Mouse (Mus musculus) lung, embryonic 15.5 days (tissue): Measurements from ENCODE around the gene Cdc42bpg. TPM values are rescaled to one million over a fixed set of nuclear protein-coding genes. Genes with fewer than 3 reads are reported as not detected.
A peak's percentile ranks its signal among the peaks of the same experiment; 100 is the strongest.

Source experiments
- ATAC-seq: fragments of 200-750 bp; cut with Nextera tagmentation; 2 replicates; pipeline ENCODE4 v1.8.0; 2017; ENCODE audit warnings: moderate number of reproducible peaks, borderline replicate concordance; ENCODE audit not compliant: low FRiP score, low TSS enrichment; ENCODE audit errors: extremely low read depth
- H3K27ac ChIP-seq: fragments of 300-500 bp; sonication (generic); 2 replicates; pipeline ENCODE4 v1.5.1; 2015; ENCODE audit warnings: moderate library complexity, mild to moderate bottlenecking, inconsistent platforms
- H3K27me3 ChIP-seq: fragments of 300-500 bp; sonication (generic); 2 replicates; pipeline ENCODE4 v1.6.1; 2015; ENCODE audit warnings: inconsistent platforms
- H3K36me3 ChIP-seq: fragments of 300-500 bp; sonication (generic); 2 replicates; pipeline ENCODE4 v1.6.1; 2015; ENCODE audit warnings: inconsistent platforms
- H3K4me1 ChIP-seq: fragments of 300-500 bp; sonication (generic); 2 replicates; pipeline ENCODE4 v1.6.1; 2015; ENCODE audit warnings: inconsistent platforms
- H3K4me2 ChIP-seq: fragments of 300-500 bp; sonication (generic); 2 replicates; pipeline ENCODE4 v1.6.1; 2015; ENCODE audit warnings: inconsistent platforms, mild to moderate bottlenecking, moderate library complexity
- H3K4me3 ChIP-seq: fragments of 300-500 bp; sonication (generic); 2 replicates; pipeline ENCODE4 v1.5.1; 2015; ENCODE audit warnings: mild to moderate bottlenecking, inconsistent platforms
- H3K9ac ChIP-seq: fragments of 300-500 bp; sonication (generic); 2 replicates; pipeline ENCODE4 v1.6.1; 2015; ENCODE audit warnings: inconsistent platforms
- H3K9me3 ChIP-seq: fragments of 300-500 bp; sonication (generic); 2 replicates; pipeline ENCODE4 v1.6.1; 2016; ENCODE audit warnings: inconsistent platforms
- WGBS: fragments of 180-500 bp; shearing (Covaris S2); methylation state at CpG from one replicate; pipeline ENCODE4 v1.1.7; 2015; 5-methylcytosine and 5-hydroxymethylcytosine counted together
- polyA plus RNA-seq: library from polyadenylated mRNA; unstranded; fragments of >200 nt; fragmentation: Nextera tagmentation; extraction: Ambion mirVana; gene quantifications from 2 replicates; pipeline ENCODE4 v1.2.1, GENCODE M21; 2015

Gene Cdc42bpg
- polyA plus RNA-seq, 1 experiment from 2014 or later = 0.92 TPM

DNA sequence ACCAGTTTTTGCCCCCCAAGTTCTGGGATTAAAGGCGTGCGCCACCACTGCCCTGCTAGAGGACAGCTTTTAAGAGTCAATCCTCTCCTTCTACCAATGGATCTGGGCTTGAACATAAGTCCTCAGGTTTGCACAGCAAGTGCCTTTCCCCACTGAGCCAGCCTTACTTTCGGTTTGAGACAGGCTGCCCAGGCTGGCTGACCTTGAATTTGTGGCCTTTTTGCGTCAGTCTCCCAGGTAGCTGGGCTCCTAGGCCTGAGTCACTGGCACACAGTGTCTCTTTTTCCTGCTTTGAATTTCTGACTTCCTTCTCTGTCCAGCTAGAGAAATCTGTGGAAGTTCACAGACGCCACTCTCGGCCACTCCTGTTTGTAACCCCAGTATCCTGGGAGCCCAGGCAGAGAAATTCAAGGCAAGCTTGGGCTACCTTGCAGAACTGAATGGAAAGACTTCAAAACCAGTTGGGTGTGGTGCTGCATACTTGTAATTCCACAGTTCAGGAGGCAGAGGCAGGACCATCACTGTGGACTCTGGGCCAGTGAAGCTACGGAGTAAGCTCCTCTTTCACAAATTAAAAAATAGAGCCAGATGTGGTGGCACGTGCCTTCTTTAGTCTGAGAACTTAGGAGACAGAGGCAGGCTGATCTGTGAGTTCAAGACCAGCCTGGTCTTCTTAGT is 36.3 kb upstream of the Cdc42bpg start:
- Histone ChIP-seq H3K36me3 (no peaks in the 10 kb centered on the region), H3K27me3 (no peaks in the 10 kb centered on the region), H3K4me1 (peaks cover 3% of the 10 kb centered on the region; the same call in 1 of the 2 replicates), H3K9ac (no peak overlapping the region), H3K27ac (no peak overlapping the region), H3K9me3 (no peaks in the 10 kb centered on the region), H3K4me2 (no peak overlapping the region), H3K4me3 (no peak overlapping the region)
- 88% methylated on average over 8 of the region's 8 CpGs for WGBS
- ATAC-seq = no peak

- H3K36me3 ChIP-seq = no peaks in the 10 kb centered on the region
- H3K9ac ChIP-seq = no peak overlapping the region
- no peak for ATAC-seq
- no peak overlapping the region for H3K27ac ChIP-seq
- H3K4me1 ChIP-seq = peaks cover 8% of the 10 kb centered on the region
- no peak overlapping the region for H3K4me3 ChIP-seq
- no peaks in the 10 kb centered on the region for H3K27me3 ChIP-seq
- H3K4me2 ChIP-seq = no peak overlapping the region
- WGBS = 50% methylated on average over 9 of the region's 9 CpGs
- no peaks in the 10 kb centered on the region for H3K9me3 ChIP-seq
Observed at GRCm38 (mm10) chr19:6270661-6271060, 35.6 kb upstream of the Cdc42bpg start.

- H3K4me3 ChIP-seq = no peak overlapping the region
- no peak overlapping the region for H3K4me2 ChIP-seq
- H3K9ac ChIP-seq = no peak overlapping the region
- no peak for ATAC-seq
- no peaks in the 10 kb centered on the region for H3K36me3 ChIP-seq
- 20% methylated on average over 8 of the region's 8 CpGs for WGBS
- no peak overlapping the region for H3K27ac ChIP-seq
- no peaks in the 10 kb centered on the region for H3K9me3 ChIP-seq
- no peaks in the 10 kb centered on the region for H3K27me3 ChIP-seq
- peaks cover 14% of the 10 kb centered on the region for H3K4me1 ChIP-seq
Observed at GRCm38 (mm10) chr19:6271206-6271605, 35.0 kb upstream of the Cdc42bpg start.

GRCm38 (mm10) chr19:6272053-6272452 is 34.2 kb upstream of the Cdc42bpg start:
- ATAC-seq = no peak
- H3K27ac ChIP-seq = no peak overlapping the region
- WGBS = 53% methylated on average over 7 of the region's 7 CpGs
- H3K36me3 ChIP-seq = no peaks in the 10 kb centered on the region
- no peak overlapping the region for H3K4me2 ChIP-seq
- H3K9ac ChIP-seq = no peak overlapping the region
- H3K9me3 ChIP-seq = no peaks in the 10 kb centered on the region
- H3K27me3 ChIP-seq = no peaks in the 10 kb centered on the region
- peaks cover 14% of the 10 kb centered on the region for H3K4me1 ChIP-seq
- H3K4me3 ChIP-seq = no peak overlapping the region

GRCm38 (mm10) chr19:6272738-6273137 is 33.5 kb upstream of the Cdc42bpg start:
- Histone ChIP-seq H3K27ac (no peak overlapping the region), H3K9ac (no peak overlapping the region), H3K4me2 (no peak overlapping the region), H3K4me1 (peaks cover 17% of the 10 kb centered on the region), H3K4me3 (no peak overlapping the region), H3K36me3 (no peaks in the 10 kb centered on the region), H3K27me3 (no peaks in the 10 kb centered on the region), H3K9me3 (no peaks in the 10 kb centered on the region)
- WGBS = 75% methylated on average over 4 of the region's 4 CpGs
- no peak for ATAC-seq

GRCm38 (mm10) chr19:6273592-6273991 is 32.7 kb upstream of the Cdc42bpg start:
- H3K4me3 ChIP-seq = no peak overlapping the region
- H3K36me3 ChIP-seq = no peaks in the 10 kb centered on the region
- WGBS = 78% methylated on average over 4 of the region's 4 CpGs
- no peaks in the 10 kb centered on the region for H3K27me3 ChIP-seq
- no peak overlapping the region for H3K9ac ChIP-seq
- no peak overlapping the region for H3K27ac ChIP-seq
- H3K4me1 ChIP-seq = peaks cover 23% of the 10 kb centered on the region
- no peak overlapping the region for H3K4me2 ChIP-seq
- no peaks in the 10 kb centered on the region for H3K9me3 ChIP-seq
- no peak for ATAC-seq

DNA sequence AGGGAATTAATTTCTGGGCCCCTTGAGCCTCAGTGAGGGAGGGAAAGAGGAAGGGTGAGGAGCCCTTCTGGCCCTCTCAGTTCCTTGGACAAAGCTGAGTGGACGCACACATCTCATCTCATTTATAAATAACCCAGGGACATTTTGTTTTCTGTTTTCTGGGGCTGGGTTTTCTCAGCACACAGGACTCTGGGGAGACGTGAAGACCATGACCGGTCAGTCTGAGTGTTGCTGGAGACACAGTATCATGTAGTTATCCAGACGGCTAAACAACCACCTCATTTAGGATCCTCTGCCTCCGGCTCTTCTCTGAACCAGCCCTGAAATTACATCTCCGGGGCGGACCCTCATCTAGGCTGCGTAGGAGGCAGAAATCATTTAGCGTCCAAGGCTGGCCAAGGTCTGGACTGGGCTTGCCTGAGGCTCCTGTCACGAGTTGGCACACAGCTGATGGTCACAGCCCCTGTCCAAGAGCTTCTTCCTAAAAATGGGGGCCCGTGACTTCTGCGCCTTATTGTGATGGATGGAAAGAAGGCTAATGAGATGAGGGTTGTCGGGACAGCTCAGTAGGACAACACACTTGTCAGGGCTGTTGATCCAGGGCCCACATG is 32.2 kb upstream of the Cdc42bpg start:
- peaks cover 28% of the 10 kb centered on the region for H3K4me1 ChIP-seq
- no peak overlapping the region for H3K9ac ChIP-seq
- no peaks in the 10 kb centered on the region for H3K36me3 ChIP-seq
- no peaks in the 10 kb centered on the region for H3K27me3 ChIP-seq
- no peak overlapping the region for H3K4me2 ChIP-seq
- H3K27ac ChIP-seq = no peak overlapping the region
- 82% methylated on average over 13 of the region's 13 CpGs for WGBS
- ATAC-seq = no peak
- no peaks in the 10 kb centered on the region for H3K9me3 ChIP-seq
- no peak overlapping the region for H3K4me3 ChIP-seq

DNA sequence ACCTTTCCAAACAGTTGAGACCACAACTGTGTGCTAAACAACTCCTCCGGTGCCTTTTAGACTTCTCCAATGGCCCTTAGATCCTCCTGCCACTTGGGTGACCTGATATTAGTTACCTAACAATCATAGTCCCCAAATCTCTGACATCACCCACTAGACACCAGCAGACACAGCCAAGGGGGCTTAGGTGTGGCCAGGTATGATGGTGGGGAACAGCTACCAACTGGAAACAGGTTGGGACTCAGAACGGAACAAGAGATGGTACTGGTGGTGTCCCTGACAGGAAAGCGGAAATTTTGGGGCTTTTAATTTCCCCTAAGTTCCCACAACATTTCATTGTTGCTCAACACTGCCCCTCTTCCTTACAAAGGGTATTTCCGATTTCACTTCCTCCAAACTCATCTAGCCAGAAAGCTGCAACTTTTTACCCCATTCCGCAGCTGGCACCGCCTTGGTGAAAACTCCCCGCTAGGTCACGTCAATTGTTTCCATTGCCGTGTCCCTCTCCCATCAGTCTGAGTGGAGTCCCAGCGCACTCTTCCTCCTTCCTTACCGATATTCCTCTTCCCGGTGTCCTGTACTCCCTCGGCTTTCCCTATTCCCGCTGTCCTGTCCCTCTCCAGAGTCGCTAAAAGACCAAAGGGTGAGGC is 30.4 kb upstream of the Cdc42bpg start:
- peak overlapping the region; percentile 65 for H3K27ac ChIP-seq
- H3K9me3 ChIP-seq = no peaks in the 10 kb centered on the region
- no peaks in the 10 kb centered on the region for H3K27me3 ChIP-seq
- ATAC-seq = no peak
- 6% methylated on average over 15 of the region's 15 CpGs for WGBS
- H3K9ac ChIP-seq = peak overlapping the region; percentile 42
- peaks cover 45% of the 10 kb centered on the region for H3K4me1 ChIP-seq
- H3K4me2 ChIP-seq = peak overlapping the region; percentile 97
- peak overlapping the region; percentile 92 for H3K4me3 ChIP-seq
- H3K36me3 ChIP-seq = peaks cover 10% of the 10 kb centered on the region

GRCm38 (mm10) chr19:6276426-6277421 is 29.5 kb upstream of the Cdc42bpg start, which contains the start of gene Ehd1:
Gene Ehd1 (plus strand): TSS chr19:6276725.
- peaks cover 18% of the 10 kb centered on the region for H3K36me3 ChIP-seq
- H3K27ac ChIP-seq = peak within 1 kb of the TSS; percentile 88
- H3K4me3 ChIP-seq = peak within 1 kb of the TSS; percentile 92
- H3K9me3 ChIP-seq = no peaks in the 10 kb centered on the region
- peak within 1 kb of the TSS; percentile 97 for H3K4me2 ChIP-seq
- peak within 1 kb of the TSS; percentile 77 for H3K9ac ChIP-seq
- H3K4me1 ChIP-seq = peaks cover 45% of the 10 kb centered on the region
- no peaks in the 10 kb centered on the region for H3K27me3 ChIP-seq
- ATAC-seq = peak; percentile 93
- under 1% methylated on average over 103 of the region's 106 CpGs for WGBS

GRCm38 (mm10) chr19:6277661-6278438 is 28.4 kb upstream of the Cdc42bpg start:
- Histone ChIP-seq H3K4me1 (peaks cover 45% of the 10 kb centered on the region), H3K4me3 (peak overlapping the region; percentile 92), H3K27ac (peak overlapping the region; percentile 88), H3K27me3 (no peaks in the 10 kb centered on the region), H3K9ac (peak overlapping the region; percentile 77), H3K36me3 (peaks cover 30% of the 10 kb centered on the region), H3K4me2 (peak overlapping the region; percentile 97), H3K9me3 (no peaks in the 10 kb centered on the region)
- WGBS = 1% methylated on average over 10 of the region's 10 CpGs
- ATAC-seq = peak; percentile 52
